Comparison of ENCODE assay signal across 25 mouse cellular contexts in genomic region chr19:21423731-21424130, GRCm38 (mm10). TPM values are rescaled to one million over a fixed set of nuclear protein-coding genes. Genes with fewer than 3 reads are reported as not detected.
A peak's percentile ranks its signal among the peaks of the same experiment; 100 is the strongest.
DNase-seq lines count a peak whose midpoint lies in the region; ATAC-seq and TF ChIP-seq lines count a peak whose summit lies in the region.
"Had no signal": no experiment of that assay in that cellular context is flagged by ENCODE, and none has a peak within 500 bp of the region (broad histone marks: within the 10 kb centered on the region; RNA-seq: fewer than 3 reads in every experiment).

No protein-coding gene starts in this region.

- H3K36me3 ChIP-seq in liver, embryonic 11.5 days (ENCODE audit: control insufficient read depth, insufficient read depth, low read length), result no peaks in the 10 kb centered on the region
- H3K36me3 ChIP-seq in liver, embryonic 12.5 days, result no peaks in the 10 kb centered on the region
- no peaks in the 10 kb centered on the region for H3K36me3 ChIP-seq in liver, postnatal 0 days (replicated peaks; ENCODE audit: insufficient read depth, low read length)
- no peaks in the 10 kb centered on the region for H3K36me3 ChIP-seq in forebrain, embryonic 11.5 days (ENCODE audit: control insufficient read depth, insufficient read depth, low read length)
- H3K36me3 ChIP-seq: embryonic facial prominence, embryonic 12.5 days; forebrain, embryonic 12.5 days; heart, embryonic 13.5 days; kidney, embryonic 15.5 days; lung, embryonic 15.5 days; midbrain, embryonic 13.5 days had no signal

- no peaks in the 10 kb centered on the region for H3K27me3 ChIP-seq in liver, embryonic 11.5 days (replicated peaks; ENCODE audit: control insufficient read depth, insufficient read depth, low read length)
- no peaks in the 10 kb centered on the region for H3K27me3 ChIP-seq in liver, embryonic 12.5 days (replicated peaks)
- no peaks in the 10 kb centered on the region for H3K27me3 ChIP-seq in liver, postnatal 0 days (ENCODE audit: insufficient read depth, low read length)
- no peaks in the 10 kb centered on the region for H3K27me3 ChIP-seq in forebrain, embryonic 11.5 days (ENCODE audit: control insufficient read depth, insufficient read depth, low read length)
- H3K27me3 ChIP-seq: embryonic facial prominence, embryonic 12.5 days; forebrain, embryonic 12.5 days; heart, embryonic 13.5 days; kidney, embryonic 15.5 days; lung, embryonic 15.5 days; megakaryocyte, embryonic 14.5 days; midbrain, embryonic 13.5 days had no signal

- WGBS in liver, embryonic 11.5 days, result 69% methylated on average over 7 of the region's 7 CpGs
- WGBS in liver, embryonic 12.5 days (ENCODE audit: insufficient replicate concordance), result 45% methylated on average over 7 of the region's 7 CpGs
- WGBS in liver, postnatal 0 days (ENCODE audit: insufficient replicate concordance), result 57% methylated on average over 7 of the region's 7 CpGs
- 88% methylated on average over 7 of the region's 7 CpGs for WGBS in forebrain, embryonic 11.5 days

- 0 out of 2 replicates have a peak, but pooled peaks have one; percentile 34 for ATAC-seq in liver, embryonic 11.5 days (replicated peaks; ENCODE audit: low FRiP score)
- ATAC-seq in liver, embryonic 12.5 days, result no peak
- ATAC-seq in common myeloid progenitor, adult 5-6 weeks (replicated peaks; ENCODE audit: low read depth, poor library complexity, severe bottlenecking), result peak; percentile 77
- ATAC-seq in liver, postnatal 0 days, result no peak
- ATAC-seq in granulocyte monocyte progenitor cell, adult 5-6 weeks (replicated peaks; ENCODE audit: poor library complexity, severe bottlenecking), result no peak; the same call in 1 of the 2 replicates
- no peak for ATAC-seq in forebrain, embryonic 11.5 days (replicated peaks; ENCODE audit: low FRiP score)
- ATAC-seq: CD4-positive, CD25-positive, alpha-beta regulatory T cell, adult 4 months; midbrain, embryonic 13.5 days had no signal

- DNase-seq in liver, embryonic 11.5 days (ENCODE audit: low spot score), result no peak
- DNase-seq in liver, postnatal 0 days, result no peak
- no peak for DNase-seq in forebrain, embryonic 11.5 days (ENCODE audit: low spot score)
- no peak for DNase-seq in embryo, embryonic 11 days
- DNase-seq: adrenal gland, adult 8-10 months; cerebellum, adult 2 months; cerebellum, postnatal 14 days; heart, postnatal 10 days; kidney, adult 18-20 months; kidney, postnatal 25 days; right cerebral cortex, adult 18-20 months; right cerebral cortex, postnatal 4 days had no signal

- no peak overlapping the region for H3K4me2 ChIP-seq in liver, embryonic 11.5 days
- no peak overlapping the region for H3K4me2 ChIP-seq in liver, embryonic 12.5 days
- H3K4me2 ChIP-seq in liver, postnatal 0 days (ENCODE audit: low read depth, low read length), result no peak overlapping the region
- no peak overlapping the region for H3K4me2 ChIP-seq in forebrain, embryonic 11.5 days (ENCODE audit: low read depth, low read length, severe bottlenecking)
- H3K4me2 ChIP-seq: embryonic facial prominence, embryonic 12.5 days; forebrain, embryonic 12.5 days; heart, embryonic 13.5 days; hindbrain, embryonic 14.5 days; kidney, embryonic 15.5 days; lung, embryonic 15.5 days; midbrain, embryonic 13.5 days had no signal

- no peak for TF ChIP-seq CTCF in liver, postnatal 0 days (IDR thresholded peaks at IDR 0.05; ENCODE audit: low read depth)

- H3K4me1 ChIP-seq in liver, embryonic 11.5 days (replicated peaks; ENCODE audit: control insufficient read depth, insufficient read depth, low read length), result no peaks in the 10 kb centered on the region
- H3K4me1 ChIP-seq in liver, embryonic 12.5 days, result no peaks in the 10 kb centered on the region
- H3K4me1 ChIP-seq in liver, postnatal 0 days (ENCODE audit: insufficient read depth), result no peaks in the 10 kb centered on the region
- H3K4me1 ChIP-seq in forebrain, embryonic 11.5 days (replicated peaks; ENCODE audit: control insufficient read depth, insufficient read depth, low read length), result no peaks in the 10 kb centered on the region
- H3K4me1 ChIP-seq: embryonic facial prominence, embryonic 12.5 days; forebrain, embryonic 12.5 days; heart, embryonic 13.5 days; kidney, embryonic 15.5 days; lung, embryonic 15.5 days; midbrain, embryonic 13.5 days had no signal

- H3K27ac ChIP-seq in liver, embryonic 11.5 days (ENCODE audit: low read depth, low read length), result no peak overlapping the region
- H3K27ac ChIP-seq in liver, embryonic 12.5 days, result no peak overlapping the region
- H3K27ac ChIP-seq in liver, postnatal 0 days (ENCODE audit: low read depth), result no peak overlapping the region
- H3K27ac ChIP-seq in forebrain, embryonic 11.5 days (ENCODE audit: low read depth, low read length), result no peak overlapping the region
- H3K27ac ChIP-seq: embryonic facial prominence, embryonic 12.5 days; forebrain, embryonic 12.5 days; heart, embryonic 13.5 days; hindbrain, embryonic 14.5 days; kidney, embryonic 15.5 days; lung, embryonic 15.5 days; midbrain, embryonic 13.5 days had no signal

- TF ChIP-seq EP300 in liver, postnatal 0 days (IDR thresholded peaks at IDR 0.05; ENCODE audit: low read depth), result peak; percentile 69

- H3K9me3 ChIP-seq in liver, embryonic 11.5 days (ENCODE audit: control insufficient read depth, low read length), result no peaks in the 10 kb centered on the region
- no peaks in the 10 kb centered on the region for H3K9me3 ChIP-seq in liver, embryonic 12.5 days (replicated peaks)
- H3K9me3 ChIP-seq in liver, postnatal 0 days (ENCODE audit: low read length), result no peaks in the 10 kb centered on the region
- no peaks in the 10 kb centered on the region for H3K9me3 ChIP-seq in forebrain, embryonic 11.5 days (ENCODE audit: control insufficient read depth, low read length)
- H3K9me3 ChIP-seq: embryonic facial prominence, embryonic 12.5 days; forebrain, embryonic 12.5 days; heart, embryonic 13.5 days; kidney, embryonic 15.5 days; lung, embryonic 15.5 days; megakaryocyte, embryonic 14.5 days; midbrain, embryonic 13.5 days had no signal

- H3K4me3 ChIP-seq in liver, embryonic 11.5 days (ENCODE audit: low read depth, low read length), result no peak overlapping the region
- no peak overlapping the region for H3K4me3 ChIP-seq in liver, embryonic 12.5 days
- H3K4me3 ChIP-seq in liver, postnatal 0 days (ENCODE audit: low read depth, low read length), result no peak overlapping the region
- H3K4me3 ChIP-seq in forebrain, embryonic 11.5 days (ENCODE audit: low read depth, low read length), result no peak overlapping the region
- H3K4me3 ChIP-seq: embryonic facial prominence, embryonic 12.5 days; forebrain, embryonic 12.5 days; heart, embryonic 13.5 days; kidney, embryonic 15.5 days; lung, embryonic 15.5 days; megakaryocyte, embryonic 14.5 days; midbrain, embryonic 13.5 days had no signal

- no peak overlapping the region for H3K9ac ChIP-seq in liver, embryonic 11.5 days (ENCODE audit: low read depth, low read length)
- no peak overlapping the region for H3K9ac ChIP-seq in liver, embryonic 12.5 days
- H3K9ac ChIP-seq in liver, postnatal 0 days (replicated peaks), result no peak overlapping the region
- no peak overlapping the region for H3K9ac ChIP-seq in forebrain, embryonic 11.5 days (ENCODE audit: low read length)
- H3K9ac ChIP-seq: embryonic facial prominence, embryonic 12.5 days; forebrain, embryonic 12.5 days; heart, embryonic 13.5 days; hindbrain, embryonic 14.5 days; kidney, embryonic 15.5 days; lung, embryonic 15.5 days; midbrain, embryonic 13.5 days had no signal

RNA-seq across cellular contexts. Expression of gene Gda, which starts 49.5 kb away (rescaled TPM):
- 0.40 and 0.44 TPM in 2 replicates for polyA plus RNA-seq in liver, embryonic 11.5 days (2014; fragmentation: Nextera tagmentation; extraction: Ambion mirVana)
- polyA plus RNA-seq in liver, embryonic 12.5 days (2016; fragmentation: Nextera tagmentation; extraction: Ambion mirVana), result 0.30 and 0.50 TPM in 2 replicates
- total RNA-seq in common myeloid progenitor, adult 5-6 weeks (2017), result 6.5 and 9.6 TPM in 2 replicates
- polyA plus RNA-seq in liver, postnatal 0 days (2015; fragmentation: Nextera tagmentation; extraction: Ambion mirVana), result 1.6 and 2.0 TPM in 2 replicates
- 45.1 and 53.5 TPM in 2 replicates for total RNA-seq in granulocyte monocyte progenitor cell, adult 5-6 weeks (2014; fragmentation: Nextera tagmentation)
- total RNA-seq in granulocyte monocyte progenitor cell, adult 5-6 weeks (2017), result 98.2 and 116 TPM in 2 replicates
- polyA plus RNA-seq in forebrain, embryonic 11.5 days (2014; fragmentation: Nextera tagmentation; extraction: Ambion mirVana), result not detected in 2 replicates
- polyA plus RNA-seq: limb, embryonic 11.5 days had no signal

Comparison
In these comparisons a context has a peak if more than half of its experiments do, and no peak if none do; other contexts are left out.
1. ATAC-seq: peak in liver, embryonic 11.5 days (single experiment) and common myeloid progenitor, adult 5-6 weeks (single experiment); none in liver, embryonic 12.5 days (single experiment), liver, postnatal 0 days (single experiment), granulocyte monocyte progenitor cell, adult 5-6 weeks (single experiment) and forebrain, embryonic 11.5 days (single experiment).